ENCODE assay signal across 8 mouse cellular contexts in the genomic region with DNA sequence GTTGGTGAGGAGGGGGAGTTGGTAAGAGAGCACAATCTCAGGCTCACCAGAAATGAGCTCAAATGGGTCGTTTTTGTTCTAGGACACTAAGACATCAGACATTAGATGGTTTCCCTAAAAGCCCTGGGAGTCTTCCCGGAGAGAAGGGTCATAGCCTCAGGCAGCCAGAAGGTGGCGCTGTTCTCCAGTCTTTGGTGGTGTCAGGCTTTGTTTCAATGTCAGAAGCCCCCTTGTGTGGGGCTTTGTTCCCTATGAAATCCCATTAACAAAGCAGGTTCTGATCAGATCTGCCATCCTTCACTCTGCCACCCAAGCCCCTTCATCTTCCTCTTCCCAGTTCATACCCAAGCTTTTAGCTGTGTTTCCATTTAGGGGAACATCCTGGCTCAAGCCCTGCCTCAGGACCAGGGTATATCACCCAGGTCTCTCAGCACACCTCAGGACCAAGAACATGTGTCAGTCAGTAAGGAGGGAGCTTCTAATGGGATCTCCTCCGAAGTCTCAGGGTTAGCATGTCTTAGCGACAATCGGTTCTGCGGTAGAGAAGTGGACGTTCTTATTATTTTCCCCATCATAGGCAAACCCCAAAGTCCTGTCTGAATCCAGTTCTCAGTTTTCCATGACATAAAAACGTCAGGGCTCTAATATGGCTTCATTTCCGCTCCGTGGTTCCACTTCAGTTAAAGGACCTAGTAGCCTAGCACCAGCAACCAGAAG. TPM values are rescaled to one million over a fixed set of nuclear protein-coding genes. Genes with fewer than 3 reads are reported as not detected.
DNase-seq lines count a peak whose midpoint lies in the region; ATAC-seq and TF ChIP-seq lines count a peak whose summit lies in the region.

No protein-coding gene starts in this region.

- WGBS in intestine, embryonic 14.5 days, result 43% methylated on average over 11 of the region's 11 CpGs
- WGBS in intestine, embryonic 16.5 days, result 41% methylated on average over 11 of the region's 11 CpGs
- WGBS in kidney, adult 2 months, result 44% methylated on average over 11 of the region's 11 CpGs
- WGBS in limb, embryonic 11.5 days, result 43% methylated on average over 11 of the region's 11 CpGs
- 43% methylated on average over 11 of the region's 11 CpGs for WGBS in stomach, embryonic 16.5 days

- H3K4me2 ChIP-seq in intestine, embryonic 14.5 days (ENCODE audit: low read length), result no peak overlapping the region
- H3K4me2 ChIP-seq in intestine, embryonic 16.5 days (ENCODE audit: low read depth, low read length), result no peak overlapping the region
- H3K4me2 ChIP-seq in limb, embryonic 11.5 days (ENCODE audit: low read depth, severe bottlenecking), result no peak overlapping the region
- no peak overlapping the region for H3K4me2 ChIP-seq in stomach, embryonic 16.5 days (ENCODE audit: low read depth, low read length)

- peak; percentile 91 for DNase-seq in intestine, embryonic 14.5 days (ENCODE audit: low spot score)
- peak; percentile 92 to 93 for DNase-seq in cerebellum, postnatal 10 days
- DNase-seq in frontal cortex, postnatal 10 days (ENCODE audit: low spot score in 2 of 2), result peak; percentile 63 to 82
- DNase-seq in kidney, adult 2 months, result peak; percentile 62
- DNase-seq in limb, embryonic 11.5 days (ENCODE audit: low spot score), result peak; percentile 91
- DNase-seq in naive thymus-derived CD4-positive, alpha-beta T cell, adult 2 months (ENCODE audit: low read depth), result peak; percentile 73

- ATAC-seq in intestine, embryonic 14.5 days (replicated peaks; ENCODE audit: low FRiP score, low TSS enrichment, low read depth), result peak; percentile 32; the same call in 1 of the 2 replicates
- ATAC-seq in intestine, embryonic 16.5 days, result no peak
- ATAC-seq in limb, embryonic 11.5 days (ENCODE audit: insufficient number of reproducible peaks, low FRiP score, low TSS enrichment, low read depth), result peak; percentile 18; the same call in 1 of the 2 replicates
- ATAC-seq in stomach, embryonic 16.5 days (ENCODE audit: insufficient read depth, low FRiP score), result 0 out of 2 replicates have a peak, but pooled peaks have one; percentile 3

- TF ChIP-seq CTCF in kidney, adult 2 months (conservative IDR thresholded peaks at IDR 0.05; ENCODE audit: insufficient read depth, insufficient read length, low read depth, low read length), result peak; percentile 90

- H3K4me1 ChIP-seq in intestine, embryonic 14.5 days (replicated peaks; ENCODE audit: control insufficient read depth, insufficient read depth, low read length), result peaks cover 9% of the 10 kb centered on the region; the same call in 1 of the 2 replicates
- peaks cover 9% of the 10 kb centered on the region; the same call in 1 of the 2 replicates for H3K4me1 ChIP-seq in intestine, embryonic 16.5 days (ENCODE audit: control insufficient read depth, insufficient read depth, low read length)
- H3K4me1 ChIP-seq in kidney, adult 2 months (ENCODE audit: control insufficient read depth, insufficient read depth, low read length), result no peaks in the 10 kb centered on the region
- peaks cover 6% of the 10 kb centered on the region; the same call in 1 of the 2 replicates for H3K4me1 ChIP-seq in limb, embryonic 11.5 days (ENCODE audit: control insufficient read depth, insufficient read depth, low read length)
- 0 out of 2 replicates have a peak, but pooled peaks cover 14% of the 10 kb centered on the region for H3K4me1 ChIP-seq in stomach, embryonic 16.5 days (ENCODE audit: control insufficient read depth, insufficient read depth, low read length)

- no peaks in the 10 kb centered on the region for H3K9me3 ChIP-seq in intestine, embryonic 14.5 days (ENCODE audit: control insufficient read depth, low read length)
- H3K9me3 ChIP-seq in intestine, embryonic 16.5 days (ENCODE audit: control insufficient read depth, low read length), result no peaks in the 10 kb centered on the region
- no peaks in the 10 kb centered on the region for H3K9me3 ChIP-seq in limb, embryonic 11.5 days (ENCODE audit: control insufficient read depth, low read length)
- no peaks in the 10 kb centered on the region for H3K9me3 ChIP-seq in stomach, embryonic 16.5 days (replicated peaks; ENCODE audit: control insufficient read depth, low read length)

- H3K27ac ChIP-seq in intestine, embryonic 14.5 days (ENCODE audit: low read depth), result no peak overlapping the region
- H3K27ac ChIP-seq in intestine, embryonic 16.5 days (ENCODE audit: low read length), result no peak overlapping the region
- no peak overlapping the region for H3K27ac ChIP-seq in kidney, adult 2 months (ENCODE audit: insufficient read depth, low read depth, low read length)
- no peak overlapping the region for H3K27ac ChIP-seq in limb, embryonic 11.5 days (replicated peaks; ENCODE audit: low read depth, low read length)
- H3K27ac ChIP-seq in stomach, embryonic 16.5 days (ENCODE audit: low read length), result no peak overlapping the region

- no peaks in the 10 kb centered on the region for H3K27me3 ChIP-seq in intestine, embryonic 14.5 days (replicated peaks; ENCODE audit: control insufficient read depth, insufficient read depth, low read length)
- H3K27me3 ChIP-seq in intestine, embryonic 16.5 days (replicated peaks; ENCODE audit: control insufficient read depth, insufficient read depth, low read length), result no peaks in the 10 kb centered on the region
- no peaks in the 10 kb centered on the region for H3K27me3 ChIP-seq in kidney, adult 2 months (replicated peaks; ENCODE audit: control insufficient read depth, insufficient read depth, low read length)
- no peaks in the 10 kb centered on the region for H3K27me3 ChIP-seq in limb, embryonic 11.5 days (ENCODE audit: control insufficient read depth, insufficient read depth, low read length)
- H3K27me3 ChIP-seq in stomach, embryonic 16.5 days (ENCODE audit: control insufficient read depth, insufficient read depth, low read length), result no peaks in the 10 kb centered on the region

- H3K36me3 ChIP-seq in intestine, embryonic 14.5 days (ENCODE audit: control insufficient read depth, insufficient read depth, low read length), result no peaks in the 10 kb centered on the region
- no peaks in the 10 kb centered on the region for H3K36me3 ChIP-seq in intestine, embryonic 16.5 days (ENCODE audit: control insufficient read depth, insufficient read depth, low read length)
- no peaks in the 10 kb centered on the region for H3K36me3 ChIP-seq in kidney, adult 2 months (ENCODE audit: control insufficient read depth, insufficient read depth, low read length)
- no peaks in the 10 kb centered on the region for H3K36me3 ChIP-seq in limb, embryonic 11.5 days (ENCODE audit: control insufficient read depth, insufficient read depth, low read length)
- H3K36me3 ChIP-seq in stomach, embryonic 16.5 days (ENCODE audit: control insufficient read depth, insufficient read depth, low read length), result no peaks in the 10 kb centered on the region

- no peak for TF ChIP-seq POLR2A in kidney, adult 2 months (IDR thresholded peaks at IDR 0.05; ENCODE audit: low read depth, low read length)

- H3K4me3 ChIP-seq in intestine, embryonic 14.5 days (ENCODE audit: low read depth, low read length), result no peak overlapping the region
- H3K4me3 ChIP-seq in intestine, embryonic 16.5 days (ENCODE audit: low read length), result no peak overlapping the region
- no peak overlapping the region for H3K4me3 ChIP-seq in kidney, adult 2 months (ENCODE audit: insufficient read depth, low read depth, low read length)
- no peak overlapping the region for H3K4me3 ChIP-seq in limb, embryonic 11.5 days (ENCODE audit: low read depth, low read length)
- no peak overlapping the region for H3K4me3 ChIP-seq in stomach, embryonic 16.5 days (replicated peaks; ENCODE audit: low read length)

- no peak overlapping the region for H3K9ac ChIP-seq in intestine, embryonic 14.5 days (ENCODE audit: low read length)
- no peak overlapping the region for H3K9ac ChIP-seq in intestine, embryonic 16.5 days (ENCODE audit: low read depth, low read length)
- peak overlapping the region; percentile 52 for H3K9ac ChIP-seq in limb, embryonic 11.5 days (ENCODE audit: low read length)
- H3K9ac ChIP-seq in stomach, embryonic 16.5 days (ENCODE audit: low read length), result 0 out of 2 replicates have a peak overlapping the region, but pooled peaks have one; percentile 25

RNA-seq across cellular contexts. Expression of a gene that starts 5.6 kb away (rescaled TPM):
- polyA plus RNA-seq in intestine, embryonic 14.5 days (2014; fragmentation: Nextera tagmentation; extraction: Ambion mirVana), result 0.68 TPM in 1 of 2 replicates, not detected in the other
- 0.76 and 0.81 TPM in 2 replicates for polyA plus RNA-seq in intestine, embryonic 16.5 days (2015; fragmentation: Nextera tagmentation; extraction: Ambion mirVana)
- not detected in 2 replicates for polyA plus RNA-seq in kidney, adult 2 months (2012; rRNA removed)
- not detected in 2 replicates for polyA plus RNA-seq in limb, embryonic 11.5 days (2014; fragmentation: Nextera tagmentation; extraction: Ambion mirVana)
- polyA plus RNA-seq in stomach, embryonic 16.5 days (2015; fragmentation: Nextera tagmentation; extraction: Ambion mirVana), result 0.30 and 0.51 TPM in 2 replicates

RNA-seq across cellular contexts. Expression of a gene that starts 25.7 kb away (rescaled TPM):
- polyA plus RNA-seq in intestine, embryonic 14.5 days (2014; fragmentation: Nextera tagmentation; extraction: Ambion mirVana), result 43.3 and 48.9 TPM in 2 replicates
- polyA plus RNA-seq in intestine, embryonic 16.5 days (2015; fragmentation: Nextera tagmentation; extraction: Ambion mirVana), result 66.8 and 71.3 TPM in 2 replicates
- 70.0 and 75.9 TPM in 2 replicates for polyA plus RNA-seq in kidney, adult 2 months (2012; rRNA removed)
- polyA plus RNA-seq in limb, embryonic 11.5 days (2014; fragmentation: Nextera tagmentation; extraction: Ambion mirVana), result 38.1 and 38.3 TPM in 2 replicates
- 76.3 and 78.0 TPM in 2 replicates for polyA plus RNA-seq in stomach, embryonic 16.5 days (2015; fragmentation: Nextera tagmentation; extraction: Ambion mirVana)

Comparison
In these comparisons a context has a peak if more than half of its experiments do, and no peak if none do; other contexts are left out.
1. H3K9ac ChIP-seq: peak in limb, embryonic 11.5 days (single experiment) and stomach, embryonic 16.5 days (single experiment); none in intestine, embryonic 14.5 days (single experiment) and intestine, embryonic 16.5 days (single experiment).
2. Peak in every context shown above with its lines, with median percentiles within 50 percentile points of each other: DNase-seq.